Mouse (Mus musculus) kidney, postnatal 25 days (tissue): ENCODE data around the gene Arid3c.

ENCODE experiments used
- DNase-seq, 2 experiments: peaks; one replicate each; pipeline ENCODE4 v3.0.0; 2021; ENCODE audit warnings: mixed read lengths in 2 of 2

The Arid3c gene

GRCm38 (mm10) chr4:41744131-41744530 lies 13.2 kb upstream of the Arid3c start:
- DNase-seq = no peak

GRCm38 (mm10) chr4:41741158-41741560 lies 10.2 kb upstream of the Arid3c start:
- DNase-seq = peak; percentile 94 to 97

- peak; percentile 66 to 83 for DNase-seq
These were observed 9.6 kb upstream of the Arid3c start for GRCm38 (mm10) chr4:41740380-41741157.

GRCm38 (mm10) chr4:41739260-41739659 lies 8.3 kb upstream of the Arid3c start:
- DNase-seq = no peak

- DNase-seq = no peak
These were observed 7.3 kb upstream of the Arid3c start for GRCm38 (mm10) chr4:41738256-41738603.

GRCm38 (mm10) chr4:41737602-41738255 lies 6.8 kb upstream of the Arid3c start:
- DNase-seq = peak; percentile 79 to 83

- DNase-seq = no peak
These were observed 3.9 kb downstream of the Arid3c start for GRCm38 (mm10) chr4:41726826-41727621.

GRCm38 (mm10) chr4:41722918-41723351 lies 8.0 kb downstream of the Arid3c start, which contains the start of gene Dctn3:
Gene Dctn3 (minus strand): TSS chr4:41723170.
- DNase-seq = peak; percentile 93 to 96

- DNase-seq = peak in 1 of 2 experiments; percentile 21
These were observed 14.1 kb downstream of the Arid3c start for GRCm38 (mm10) chr4:41716834-41717233.

GRCm38 (mm10) chr4:41715596-41715995 lies 15.3 kb downstream of the Arid3c start:
- DNase-seq = peak; percentile 43 to 73

- DNase-seq = peak in 1 of 2 experiments; percentile 33
These were observed 15.9 kb downstream of the Arid3c start for GRCm38 (mm10) chr4:41715082-41715481.

GRCm38 (mm10) chr4:41714276-41714675 lies 16.7 kb downstream of the Arid3c start:
- DNase-seq = peak; percentile 81 to 83

GRCm38 (mm10) chr4:41713197-41714067 lies 17.5 kb downstream of the Arid3c start, which contains the start of gene Rpp25l:
Gene Rpp25l (minus strand): TSS chr4:41713534.
- peak; percentile 89 to 92 for DNase-seq

- DNase-seq = peak; percentile 26 to 67
These were observed 18.3 kb downstream of the Arid3c start for GRCm38 (mm10) chr4:41712421-41713196.

GRCm38 (mm10) chr4:41711705-41712375 lies 19.1 kb downstream of the Arid3c start:
- DNase-seq = peak in 1 of 2 experiments; percentile 59

- peak in 1 of 2 experiments; percentile 30 for DNase-seq
These were observed 20.7 kb downstream of the Arid3c start for GRCm38 (mm10) chr4:41710229-41710628.

- DNase-seq = peak; percentile 45 to 52
These were observed 22.7 kb downstream of the Arid3c start for GRCm38 (mm10) chr4:41708192-41708745.

GRCm38 (mm10) chr4:41707011-41707535 lies 23.9 kb downstream of the Arid3c start:
- peak; percentile 80 to 86 for DNase-seq

GRCm38 (mm10) chr4:41705922-41706754 lies 24.8 kb downstream of the Arid3c start:
- DNase-seq = no peak
